Mouse (Mus musculus) lung, postnatal 25 days (tissue): ENCODE measurements around the gene Bcam.

Experiments
- DNase-seq: peaks from one replicate; pipeline ENCODE4 v3.0.0; 2022; ENCODE audit warnings: low spot score

The Bcam gene

GRCm38 (mm10) chr7:19784764-19785535, 14.1 kb upstream of the Bcam start:
- DNase-seq, result no peak

- DNase-seq, result peak; percentile 78
Measured at GRCm38 (mm10) chr7:19783630-19784029, 12.8 kb upstream of the Bcam start.

- peak; percentile 57 for DNase-seq
Measured at GRCm38 (mm10) chr7:19782645-19783044, 11.8 kb upstream of the Bcam start.

DNA sequence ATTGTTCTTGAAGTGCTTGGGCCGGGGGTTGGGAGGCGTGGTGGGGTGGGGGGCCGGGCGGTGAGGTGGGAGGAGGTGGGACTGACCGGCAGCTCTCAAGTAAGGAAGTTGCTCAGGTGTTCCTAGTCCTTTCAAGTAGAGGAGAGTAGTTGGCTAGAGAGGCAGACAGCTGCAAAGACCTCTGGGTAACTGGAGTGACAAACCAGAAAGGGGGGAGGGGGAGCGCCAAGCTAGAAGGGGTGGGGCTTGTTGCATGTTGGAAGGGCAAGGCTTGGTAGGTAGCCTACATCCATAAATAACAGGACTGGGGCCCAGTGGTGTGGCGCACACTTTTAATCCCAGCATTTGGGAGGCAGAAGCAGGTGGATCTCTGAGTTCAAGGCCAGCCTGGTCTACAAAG, 10.9 kb upstream of the Bcam start:
- DNase-seq, result no peak

GRCm38 (mm10) chr7:19779903-19780302, 9.1 kb upstream of the Bcam start:
- DNase-seq, result no peak

DNA sequence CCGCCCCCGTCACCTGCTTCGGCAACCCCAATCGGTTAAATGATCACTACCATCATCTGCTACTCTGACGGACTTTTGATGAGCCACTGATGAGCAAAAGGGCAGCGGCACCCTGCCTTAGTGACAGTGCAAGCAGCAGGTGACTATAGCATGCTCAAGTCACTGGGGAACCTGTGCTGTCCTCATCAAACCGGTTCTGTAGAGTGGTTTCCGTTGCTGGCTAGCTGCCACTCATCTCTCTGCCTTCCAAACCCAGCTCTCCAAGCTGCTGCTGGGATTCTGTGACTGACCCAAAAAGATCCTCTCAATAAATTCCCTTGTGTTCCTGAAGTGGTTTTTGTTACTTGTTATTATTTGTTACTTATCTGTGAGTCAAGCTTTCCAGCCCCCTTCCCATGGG, 7.8 kb upstream of the Bcam start:
- peak; percentile 77 for DNase-seq

- DNase-seq, result no peak
Measured at GRCm38 (mm10) chr7:19777049-19777723, 6.4 kb upstream of the Bcam start.

GRCm38 (mm10) chr7:19771682-19772081, 866 bp upstream of the Bcam start:
- DNase-seq, result no peak

DNA sequence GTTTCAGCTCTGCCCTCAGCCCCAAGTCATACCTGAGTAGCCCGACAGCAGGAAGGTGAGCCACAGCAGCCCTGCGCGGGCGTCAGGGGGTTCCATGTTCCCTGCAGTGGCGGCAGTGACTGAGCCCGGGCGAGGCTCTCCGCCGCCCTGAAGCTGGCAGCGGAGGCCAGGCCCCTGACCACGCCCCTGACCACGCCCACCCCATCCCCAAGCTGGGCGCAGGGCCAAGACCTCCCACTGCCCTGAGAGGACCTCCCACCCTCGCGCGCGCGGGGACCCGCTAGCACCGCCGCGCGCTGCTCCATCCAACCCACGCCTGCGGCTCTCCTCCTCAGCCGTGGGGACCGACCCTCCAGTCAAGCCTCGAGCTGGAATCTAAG, 451 bp downstream of the Bcam start:
- peak; percentile 91 for DNase-seq

GRCm38 (mm10) chr7:19769434-19770374, 1.1 kb downstream of the Bcam start:
- no peak for DNase-seq

DNA sequence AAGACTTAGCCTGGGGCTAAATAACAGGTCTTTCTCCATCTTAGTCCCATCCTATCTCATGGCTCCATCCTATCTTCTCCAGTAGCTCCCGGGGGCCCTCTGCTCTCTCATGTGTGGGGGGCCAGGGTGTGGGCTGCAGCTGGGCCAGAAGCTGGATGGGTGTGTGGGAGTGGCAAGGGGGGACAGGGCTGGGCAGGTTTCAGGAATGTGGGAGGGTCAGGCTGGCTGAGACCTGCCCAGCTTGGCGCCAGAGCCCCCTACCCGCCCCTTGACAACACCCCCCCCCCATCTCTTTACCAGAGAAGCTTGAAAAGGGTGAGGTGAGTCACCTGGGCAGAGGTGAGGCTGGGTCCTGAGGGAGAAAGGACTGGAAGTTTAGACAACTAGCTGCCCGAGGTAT, 1.8 kb downstream of the Bcam start:
- no peak for DNase-seq

GRCm38 (mm10) chr7:19768251-19768650, 2.6 kb downstream of the Bcam start:
- DNase-seq, result no peak

DNA sequence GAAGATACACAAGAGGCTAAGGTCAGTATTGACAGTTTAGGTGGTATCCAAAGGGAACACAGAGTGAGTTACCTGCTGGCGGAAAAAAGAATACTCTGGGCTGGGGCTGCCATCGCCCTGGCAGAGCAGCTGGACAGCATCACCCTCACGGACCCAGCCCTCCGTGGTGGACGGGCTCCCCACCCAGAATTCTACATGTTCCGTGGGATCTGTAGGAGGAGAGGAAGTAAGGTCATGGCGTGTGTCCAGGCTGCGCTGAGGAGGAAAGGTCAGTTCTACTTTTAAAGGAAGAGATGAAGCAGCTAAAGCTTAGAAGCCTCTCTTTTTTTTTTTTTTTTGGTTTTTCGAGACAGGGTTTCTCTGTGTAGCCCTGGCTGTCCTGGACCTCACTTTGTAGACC, 6.2 kb downstream of the Bcam start:
- no peak for DNase-seq

DNA sequence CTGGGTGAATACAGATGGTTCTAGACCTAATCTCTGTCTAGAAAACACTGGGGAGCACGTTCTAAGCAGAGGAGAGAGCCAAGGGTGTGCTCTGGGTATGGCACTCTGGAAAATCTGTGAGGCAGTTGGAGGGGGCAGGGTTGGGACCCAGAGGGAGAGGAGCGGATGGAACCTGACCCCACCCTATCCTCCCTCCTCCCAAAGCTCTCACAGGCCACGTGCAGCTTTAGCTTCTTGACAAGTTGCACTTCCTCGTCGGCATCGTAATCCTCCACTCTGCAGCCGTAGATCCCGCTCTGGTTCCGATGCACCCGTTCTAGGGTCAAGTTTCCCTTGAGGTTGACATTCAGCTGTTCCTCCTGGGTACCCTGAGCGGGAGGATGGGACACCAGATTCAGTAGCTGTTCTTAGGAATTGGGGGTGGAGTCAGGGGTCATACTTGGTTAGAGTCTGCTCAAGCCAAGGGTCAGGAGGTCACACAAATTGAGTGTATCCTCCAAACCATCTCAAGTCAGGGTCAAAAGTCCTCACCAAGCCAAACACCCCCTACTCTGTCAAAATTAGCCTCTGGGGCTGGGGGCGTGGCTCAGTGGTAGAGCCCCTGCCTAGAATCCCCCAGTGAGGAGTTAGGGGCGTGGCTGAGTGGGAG, 6.9 kb downstream of the Bcam start:
- DNase-seq, result peak; percentile 61

- DNase-seq, result no peak
Measured at GRCm38 (mm10) chr7:19762283-19762682, 8.5 kb downstream of the Bcam start.

DNA sequence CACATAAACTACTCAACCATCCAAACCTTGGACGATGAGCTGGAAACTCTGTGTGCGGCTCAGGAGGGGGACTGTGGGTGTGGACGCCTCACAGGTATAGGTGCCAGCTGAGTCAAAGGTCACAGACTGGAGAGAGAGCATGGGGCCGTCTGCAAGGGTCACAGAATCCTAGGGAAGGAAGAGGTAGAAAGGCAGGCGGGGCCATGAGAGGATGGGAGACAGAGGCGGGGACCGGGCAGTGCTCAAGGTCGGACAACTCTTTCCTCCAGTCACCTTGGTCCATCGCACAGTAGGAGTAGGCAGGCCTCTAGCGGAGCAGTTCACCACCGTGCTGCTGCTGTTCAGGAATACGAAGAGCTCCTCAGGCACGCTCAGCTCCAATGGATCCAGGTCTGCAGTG, 10.8 kb downstream of the Bcam start:
- no peak for DNase-seq

GRCm38 (mm10) chr7:19758623-19759022, 12.2 kb downstream of the Bcam start:
- no peak for DNase-seq

DNA sequence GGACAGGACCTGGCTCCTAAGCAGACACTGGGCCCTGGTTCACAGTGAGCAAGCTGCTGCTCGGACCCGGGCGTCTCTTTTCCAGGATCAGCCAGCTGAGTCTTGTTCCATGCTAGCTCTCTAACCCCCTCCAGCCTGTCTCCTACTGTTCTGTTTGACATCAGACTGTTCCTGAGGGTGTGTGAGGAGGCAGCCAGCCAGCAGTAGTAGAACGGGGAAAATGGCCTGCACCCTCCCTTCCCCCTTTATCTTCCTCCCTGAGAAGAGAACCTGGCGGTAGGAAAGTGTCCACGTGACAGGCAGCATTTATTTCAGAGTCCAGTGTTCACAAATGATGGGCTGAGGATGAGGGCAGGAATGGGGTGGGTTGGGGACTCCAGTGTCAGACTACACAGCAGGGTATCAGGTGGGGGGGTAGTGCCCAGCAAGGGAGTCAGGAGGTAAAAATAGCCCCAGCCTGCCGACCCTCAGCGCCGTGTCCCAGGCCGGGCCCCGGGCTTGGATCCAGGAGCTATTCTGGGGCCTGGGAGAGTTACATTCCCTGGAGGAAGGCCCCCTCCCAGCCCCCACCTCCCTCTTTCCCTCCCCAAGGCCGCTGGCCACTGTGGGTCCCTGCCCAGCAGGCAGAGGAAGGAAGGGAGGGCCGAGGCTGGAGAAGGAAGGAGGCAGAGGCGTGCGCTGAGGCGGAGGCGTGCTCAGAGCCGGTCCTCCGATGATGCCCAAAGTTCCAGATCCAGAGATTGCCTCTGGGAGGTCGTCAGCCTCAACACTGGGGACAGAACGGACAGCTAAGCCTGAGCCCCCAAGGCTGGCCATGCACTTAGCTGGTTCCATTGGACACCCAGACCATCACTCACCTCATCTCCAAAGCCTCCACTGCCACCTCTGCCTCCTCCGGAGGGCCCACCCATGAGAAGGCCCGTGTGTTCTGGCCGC, 14.7 kb downstream of the Bcam start:
- peak; percentile 80 for DNase-seq

- DNase-seq, result no peak
Measured at GRCm38 (mm10) chr7:19755008-19755407, 15.8 kb downstream of the Bcam start.

- no peak for DNase-seq
Measured at GRCm38 (mm10) chr7:19754065-19754464, 16.8 kb downstream of the Bcam start.

GRCm38 (mm10) chr7:19753587-19753986, 17.2 kb downstream of the Bcam start:
- peak; percentile 92 for DNase-seq
